Mouse (Mus musculus): ENCODE data around the gene Ctxn1. TPM values are rescaled to one million over a fixed set of nuclear protein-coding genes. Genes with fewer than 3 reads are reported as not detected.

Gene Ctxn1
- polyA plus RNA-seq, 1 experiment from 2014 or later, result 111 TPM

DNA sequence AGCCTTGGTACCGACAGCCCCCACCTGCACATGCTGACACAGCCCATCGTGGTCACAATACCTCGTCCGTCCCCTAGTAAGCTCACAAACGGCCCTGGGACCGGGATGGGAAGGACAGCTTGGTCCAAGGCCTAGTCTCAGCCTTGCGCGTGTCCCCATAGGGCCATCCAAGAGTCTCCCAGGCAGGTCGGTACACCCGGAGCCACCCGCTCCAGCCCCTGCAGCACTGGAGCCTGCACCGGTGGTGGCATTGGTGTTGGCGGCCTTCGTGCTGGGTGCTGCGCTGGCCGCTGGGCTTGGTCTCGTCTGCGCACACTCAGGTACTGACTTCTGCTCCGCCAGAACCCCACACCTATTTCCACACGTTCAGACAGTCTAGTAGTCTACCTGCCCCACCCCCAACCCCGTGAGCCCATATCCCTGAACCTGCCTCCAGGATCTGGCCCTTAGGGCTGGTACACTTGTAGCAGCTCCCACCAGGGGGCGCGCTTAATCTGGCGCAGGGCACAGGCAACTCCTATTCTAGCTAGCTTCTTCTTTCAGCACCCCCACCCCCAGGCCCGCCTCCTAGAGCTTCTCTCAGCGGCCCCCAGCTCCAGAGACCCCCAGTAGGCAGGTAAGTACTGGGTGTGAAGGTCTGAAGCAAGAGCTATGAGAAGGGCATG is 8.6 kb downstream of the Ctxn1 start:
- peak; percentile 10; the same call in 1 of the 2 replicates for ATAC-seq (ENCODE audit: insufficient number of reproducible peaks, insufficient read depth, low FRiP score, low TSS enrichment, low read depth)
- H3K9ac ChIP-seq (replicated peaks), result no peak overlapping the region
- H3K4me1 ChIP-seq (replicated peaks), result peaks cover 38% of the 10 kb centered on the region
- no peaks in the 10 kb centered on the region for H3K9me3 ChIP-seq
- no peak overlapping the region for H3K4me3 ChIP-seq (replicated peaks)
- peaks cover 60% of the 10 kb centered on the region for H3K36me3 ChIP-seq
- WGBS, result 33% methylated on average over 26 of the region's 26 CpGs
- H3K27me3 ChIP-seq, result peaks cover 4% of the 10 kb centered on the region
- H3K4me2 ChIP-seq, result no peak overlapping the region
- no peak overlapping the region for H3K27ac ChIP-seq

DNA sequence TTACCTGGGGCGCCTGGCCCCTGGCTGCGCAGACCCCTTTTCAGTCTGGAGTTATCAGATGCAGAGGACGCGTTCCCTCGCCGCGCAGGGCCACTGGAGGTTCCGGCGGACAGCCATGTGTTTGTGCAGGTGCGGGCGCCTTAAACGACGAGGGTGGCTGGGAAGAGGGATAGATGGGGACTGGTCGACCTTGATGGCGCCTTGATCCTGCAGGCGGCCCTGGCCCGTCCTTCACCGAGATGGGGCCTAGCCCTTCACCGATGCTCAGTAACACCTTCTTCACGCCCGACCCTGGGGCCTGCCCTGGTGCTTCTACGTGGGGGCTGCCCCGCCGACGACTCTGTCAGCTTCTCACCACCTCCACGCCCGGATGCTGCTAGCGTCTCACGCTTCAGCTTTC is 9.9 kb downstream of the Ctxn1 start:
- peak overlapping the region; percentile 27 for H3K4me2 ChIP-seq
- 14% methylated on average over 29 of the region's 29 CpGs for WGBS

DNA sequence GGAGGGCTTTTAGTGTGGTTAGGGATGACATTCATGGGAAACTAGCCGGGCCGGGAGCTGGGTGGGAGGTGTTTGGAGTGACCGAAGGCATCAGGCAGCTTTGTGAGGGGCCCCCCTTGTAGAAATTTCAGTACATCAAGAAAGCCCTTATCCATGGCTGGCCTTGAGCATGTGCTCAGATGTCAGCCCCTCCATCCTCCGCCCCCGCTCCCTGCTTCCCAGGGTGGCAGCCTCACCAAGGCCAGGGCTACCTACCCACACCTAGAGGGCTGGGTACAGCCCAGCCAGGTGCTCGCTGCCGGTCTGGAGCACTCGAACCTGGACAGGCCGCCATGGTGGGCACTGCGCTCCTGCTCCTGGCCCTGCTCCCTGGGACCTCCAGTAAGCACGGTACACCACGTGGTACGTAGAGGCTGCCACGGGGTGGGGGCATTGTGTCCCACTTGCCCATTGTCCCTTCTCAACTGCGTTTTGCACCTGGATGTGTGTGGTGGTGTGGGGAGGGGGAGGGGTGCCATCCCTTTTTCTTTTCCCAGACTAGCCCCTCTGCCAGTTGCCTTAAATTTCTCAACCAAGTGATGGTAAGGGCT is 11.0 kb downstream of the Ctxn1 start, which contains the start of gene Tgfbr3l:
TSS of gene Tgfbr3l (plus strand) at position 264 of the 590 bp plus-strand sequence.
- 83% methylated on average over 15 of the region's 15 CpGs for WGBS
- Histone ChIP-seq H3K4me1 (replicated peaks) (peaks cover 29% of the 10 kb centered on the region), H3K9ac (replicated peaks) (peak within 1 kb of the TSS; percentile 47; the same call in 1 of the 2 replicates), H3K4me3 (replicated peaks) (no peak within 1 kb of the TSS), H3K9me3 (no peaks in the 10 kb centered on the region), H3K27me3 (peaks cover 4% of the 10 kb centered on the region), H3K4me2 (peak within 1 kb of the TSS; percentile 27; the same call in 1 of the 2 replicates), H3K27ac (peak within 1 kb of the TSS; percentile 72; the same call in 1 of the 2 replicates), H3K36me3 (peaks cover 71% of the 10 kb centered on the region)
- ATAC-seq (ENCODE audit: insufficient number of reproducible peaks, insufficient read depth, low FRiP score, low TSS enrichment, low read depth), result no peak

More for the DNA sequence above, 9.9 kb downstream of the Ctxn1 start:
- Histone ChIP-seq H3K4me1 (replicated peaks) (peaks cover 35% of the 10 kb centered on the region), H3K9ac (replicated peaks) (peak overlapping the region; percentile 47; the same call in 1 of the 2 replicates), H3K9me3 (no peaks in the 10 kb centered on the region), H3K36me3 (peaks cover 60% of the 10 kb centered on the region), H3K27ac (peak overlapping the region; percentile 72; the same call in 1 of the 2 replicates), H3K4me3 (replicated peaks) (peak overlapping the region; percentile 13), H3K27me3 (peaks cover 4% of the 10 kb centered on the region)
- no peak for ATAC-seq (ENCODE audit: insufficient number of reproducible peaks, insufficient read depth, low FRiP score, low TSS enrichment, low read depth)

GRCm38 (mm10) chr8:4247241-4247640 is 11.8 kb downstream of the Ctxn1 start:
- ATAC-seq (ENCODE audit: insufficient number of reproducible peaks, insufficient read depth, low FRiP score, low TSS enrichment, low read depth), result no peak
- H3K4me3 ChIP-seq (replicated peaks), result no peak overlapping the region
- peaks cover 25% of the 10 kb centered on the region for H3K4me1 ChIP-seq (replicated peaks)
- H3K27me3 ChIP-seq, result peaks cover 4% of the 10 kb centered on the region
- no peak overlapping the region for H3K27ac ChIP-seq
- peaks cover 79% of the 10 kb centered on the region for H3K36me3 ChIP-seq
- no peaks in the 10 kb centered on the region for H3K9me3 ChIP-seq
- no peak overlapping the region for H3K4me2 ChIP-seq
- WGBS, result 93% methylated on average over 8 of the region's 8 CpGs
- H3K9ac ChIP-seq (replicated peaks), result no peak overlapping the region

GRCm38 (mm10) chr8:4245737-4246136 is 13.3 kb downstream of the Ctxn1 start:
- Histone ChIP-seq H3K27me3 (peaks cover 4% of the 10 kb centered on the region), H3K4me3 (replicated peaks) (no peak overlapping the region), H3K27ac (no peak overlapping the region), H3K4me2 (no peak overlapping the region), H3K36me3 (peaks cover 94% of the 10 kb centered on the region), H3K9me3 (no peaks in the 10 kb centered on the region), H3K4me1 (replicated peaks) (peaks cover 22% of the 10 kb centered on the region), H3K9ac (replicated peaks) (no peak overlapping the region)
- no peak for ATAC-seq (ENCODE audit: insufficient number of reproducible peaks, insufficient read depth, low FRiP score, low TSS enrichment, low read depth)
- 84% methylated on average over 13 of the region's 13 CpGs for WGBS

DNA sequence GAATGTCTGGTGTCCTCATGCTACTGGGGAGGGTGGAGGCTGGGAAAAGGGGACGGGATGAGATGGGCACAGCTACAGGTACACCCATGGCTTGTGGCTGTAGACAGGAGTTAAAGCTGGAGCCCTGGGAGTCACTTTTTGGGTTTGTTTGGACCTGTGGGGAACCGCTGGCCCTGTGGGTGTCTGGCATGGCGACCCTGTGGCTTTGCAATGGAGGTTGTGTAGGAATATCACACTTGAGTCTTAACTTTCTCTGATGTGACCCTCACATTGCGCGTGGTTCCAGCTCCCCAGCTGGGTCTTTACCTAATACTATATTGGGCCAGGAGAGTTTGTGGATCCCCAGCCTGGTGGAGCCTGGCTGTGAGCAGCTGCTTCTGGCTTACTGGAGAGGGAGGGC is 14.0 kb downstream of the Ctxn1 start:
- Histone ChIP-seq H3K27ac (no peak overlapping the region), H3K9ac (replicated peaks) (no peak overlapping the region), H3K36me3 (peaks cover 94% of the 10 kb centered on the region), H3K9me3 (no peaks in the 10 kb centered on the region), H3K4me3 (replicated peaks) (no peak overlapping the region), H3K4me2 (no peak overlapping the region), H3K27me3 (peaks cover 4% of the 10 kb centered on the region; the same call in 1 of the 2 replicates), H3K4me1 (replicated peaks) (peaks cover 21% of the 10 kb centered on the region)
- 92% methylated on average over 5 of the region's 5 CpGs for WGBS
- no peak for ATAC-seq (ENCODE audit: insufficient number of reproducible peaks, insufficient read depth, low FRiP score, low TSS enrichment, low read depth)

- ATAC-seq (ENCODE audit: insufficient number of reproducible peaks, insufficient read depth, low FRiP score, low TSS enrichment, low read depth), result peak; percentile 28
- Histone ChIP-seq H3K9me3 (no peaks in the 10 kb centered on the region), H3K9ac (replicated peaks) (peak overlapping the region; percentile 77), H3K4me1 (replicated peaks) (peaks cover 18% of the 10 kb centered on the region), H3K27me3 (no peaks in the 10 kb centered on the region), H3K36me3 (peaks cover 39% of the 10 kb centered on the region), H3K4me2 (peak overlapping the region; percentile 77), H3K4me3 (replicated peaks) (peak overlapping the region; percentile 80), H3K27ac (peak overlapping the region; percentile 83; the same call in 1 of the 2 replicates)
- 15% methylated on average over 19 of the region's 19 CpGs for WGBS
These were observed 19.7 kb downstream of the Ctxn1 start for GRCm38 (mm10) chr8:4239193-4239890.

GRCm38 (mm10) chr8:4238434-4239192 is 20.5 kb downstream of the Ctxn1 start, which contains the start of the genes Map2k7 and Gm49320:
Gene Map2k7 (plus strand): TSS chr8:4238740.
Gene Gm49320 (plus strand): TSS chr8:4238865.
- Histone ChIP-seq H3K4me2 (peak within 1 kb of the TSS; percentile 77), H3K9ac (replicated peaks) (peak within 1 kb of the TSS; percentile 77), H3K27ac (peak within 1 kb of the TSS; percentile 94), H3K36me3 (peaks cover 32% of the 10 kb centered on the region), H3K4me1 (replicated peaks) (peaks cover 18% of the 10 kb centered on the region), H3K4me3 (replicated peaks) (peak within 1 kb of the TSS; percentile 80), H3K27me3 (no peaks in the 10 kb centered on the region), H3K9me3 (no peaks in the 10 kb centered on the region)
- ATAC-seq (ENCODE audit: insufficient number of reproducible peaks, insufficient read depth, low FRiP score, low TSS enrichment, low read depth), result peak; percentile 92
- WGBS, result under 1% methylated on average over 68 of the region's 71 CpGs

- 26% methylated on average over 15 of the region's 15 CpGs for WGBS
These were observed 21.1 kb downstream of the Ctxn1 start for GRCm38 (mm10) chr8:4237814-4238433.

GRCm38 (mm10) chr8:4230612-4231351 is 28.3 kb downstream of the Ctxn1 start:
- H3K9me3 ChIP-seq, result no peaks in the 10 kb centered on the region
- no peak overlapping the region for H3K4me3 ChIP-seq (replicated peaks)
- H3K4me1 ChIP-seq (replicated peaks), result peaks cover 6% of the 10 kb centered on the region
- H3K9ac ChIP-seq (replicated peaks), result no peak overlapping the region
- H3K4me2 ChIP-seq, result no peak overlapping the region
- ATAC-seq (ENCODE audit: insufficient number of reproducible peaks, insufficient read depth, low FRiP score, low TSS enrichment, low read depth), result no peak
- H3K27ac ChIP-seq, result no peak overlapping the region
- peaks cover 29% of the 10 kb centered on the region for H3K27me3 ChIP-seq
- WGBS, result 59% methylated on average over 10 of the region's 10 CpGs
- H3K36me3 ChIP-seq, result no peaks in the 10 kb centered on the region

More at GRCm38 (mm10) chr8:4237814-4238433, 21.1 kb downstream of the Ctxn1 start:
- Histone ChIP-seq H3K27ac (peak overlapping the region; percentile 94), H3K4me2 (peak overlapping the region; percentile 77), H3K9me3 (no peaks in the 10 kb centered on the region), H3K4me3 (replicated peaks) (peak overlapping the region; percentile 80), H3K27me3 (no peaks in the 10 kb centered on the region), H3K36me3 (peaks cover 25% of the 10 kb centered on the region), H3K4me1 (replicated peaks) (peaks cover 18% of the 10 kb centered on the region), H3K9ac (replicated peaks) (peak overlapping the region; percentile 69)
- peak; percentile 2; the same call in 1 of the 2 replicates for ATAC-seq (ENCODE audit: insufficient number of reproducible peaks, insufficient read depth, low FRiP score, low TSS enrichment, low read depth)

Data from limb, embryonic 12.5 days (tissue).